ENCODE assay signal across 23 mouse cellular contexts in the genomic region with DNA sequence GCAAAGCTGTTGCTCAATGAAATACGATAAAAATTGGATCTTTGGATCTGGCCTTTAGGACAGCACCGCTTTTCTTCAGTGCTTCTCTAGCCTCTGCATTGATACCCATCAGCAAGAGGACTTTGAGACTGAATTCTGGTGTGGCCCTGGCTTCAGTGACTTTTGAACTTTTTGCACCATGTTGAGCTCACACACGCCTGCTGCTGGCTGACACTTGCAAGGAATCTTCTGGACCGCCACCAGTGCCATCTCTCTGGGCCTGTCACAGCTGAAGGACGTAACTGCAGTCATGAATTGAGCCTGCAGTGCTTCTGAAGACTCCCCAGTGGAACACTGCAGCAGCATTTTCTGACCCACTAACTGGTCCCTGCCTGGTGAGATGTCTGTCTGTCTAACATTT.
"Had no signal": no experiment of that assay in that cellular context is flagged by ENCODE, and none has a peak within 500 bp of the region (broad histone marks: within the 10 kb centered on the region; RNA-seq: fewer than 3 reads in every experiment).

No protein-coding gene starts in this region.

- H3K36me3 ChIP-seq: forebrain, embryonic 15.5 days; heart, embryonic 13.5 days; heart, embryonic 15.5 days; hindbrain, embryonic 13.5 days; hindbrain, embryonic 15.5 days; limb, embryonic 13.5 days; limb, embryonic 15.5 days had no signal

- H3K9me3 ChIP-seq: forebrain, embryonic 15.5 days; heart, embryonic 13.5 days; heart, embryonic 15.5 days; hindbrain, embryonic 13.5 days; hindbrain, embryonic 15.5 days; limb, embryonic 13.5 days; limb, embryonic 15.5 days had no signal

- H3K27ac ChIP-seq: forebrain, embryonic 15.5 days; heart, embryonic 13.5 days; heart, embryonic 15.5 days; hindbrain, embryonic 13.5 days; hindbrain, embryonic 15.5 days; hindbrain, postnatal 0 days; kidney, postnatal 0 days; limb, embryonic 13.5 days; limb, embryonic 15.5 days; liver, embryonic 14.5 days had no signal

- H3K4me3 ChIP-seq: forebrain, embryonic 15.5 days; heart, embryonic 13.5 days; heart, embryonic 15.5 days; hindbrain, embryonic 13.5 days; hindbrain, embryonic 15.5 days; limb, embryonic 13.5 days; limb, embryonic 15.5 days had no signal

- ATAC-seq: forebrain, embryonic 15.5 days; forebrain, postnatal 0 days; hindbrain, postnatal 0 days; intestine, embryonic 16.5 days had no signal

- H3K9ac ChIP-seq: forebrain, embryonic 15.5 days; forebrain, postnatal 0 days; heart, embryonic 13.5 days; heart, embryonic 15.5 days; hindbrain, embryonic 13.5 days; hindbrain, embryonic 15.5 days; limb, embryonic 13.5 days; limb, embryonic 15.5 days; liver, embryonic 14.5 days had no signal

- H3K4me2 ChIP-seq: forebrain, embryonic 15.5 days; heart, embryonic 11.5 days; heart, embryonic 13.5 days; heart, embryonic 15.5 days; hindbrain, embryonic 13.5 days; hindbrain, embryonic 15.5 days; limb, embryonic 13.5 days; limb, embryonic 15.5 days had no signal

- DNase-seq: forebrain, postnatal 0 days; gastrocnemius, postnatal 14 days; gastrocnemius, postnatal 36 days; heart, adult 18-20 months; heart, postnatal 14 days; heart, postnatal 36 days; kidney, adult 18-20 months; layer of hippocampus, adult 9-11 months; layer of hippocampus, postnatal 36 days; left cerebral cortex, postnatal 4 days; lung, adult 18-20 months had no signal
